ENCODE assay signal across 20 mouse cellular contexts in genomic region chr12:115258744-115259143, GRCm38 (mm10).
"Had no signal": no experiment of that assay in that cellular context is flagged by ENCODE, and none has a peak within 500 bp of the region (broad histone marks: within the 10 kb centered on the region; RNA-seq: fewer than 3 reads in every experiment).

No protein-coding gene starts in this region.

- ATAC-seq: liver, postnatal 0 days; lung, postnatal 0 days; midbrain, embryonic 13.5 days; midbrain, embryonic 15.5 days had no signal

- H3K27ac ChIP-seq: liver, embryonic 13.5 days; liver, embryonic 15.5 days; lung, embryonic 15.5 days; midbrain, embryonic 13.5 days; midbrain, embryonic 15.5 days; neural tube, embryonic 12.5 days had no signal

- DNase-seq: liver, embryonic 13.5 days; liver, postnatal 0 days; lung, adult 2 months; lung, postnatal 14 days; lung, postnatal 36 days; retina, postnatal 1 day; right cerebral cortex, adult 18-20 months; right cerebral cortex, postnatal 25 days; right cerebral cortex, postnatal 4 days; spleen, adult 18-20 months; thymus, adult 18-20 months; thymus, postnatal 14 days; thymus, postnatal 36 days had no signal

- H3K36me3 ChIP-seq: liver, embryonic 13.5 days; liver, embryonic 15.5 days; lung, embryonic 15.5 days; midbrain, embryonic 13.5 days; midbrain, embryonic 15.5 days; neural tube, embryonic 12.5 days had no signal

- H3K27me3 ChIP-seq: liver, embryonic 13.5 days; liver, embryonic 15.5 days; lung, embryonic 15.5 days; megakaryocyte, embryonic 14.5 days; midbrain, embryonic 13.5 days; midbrain, embryonic 15.5 days; neural tube, embryonic 12.5 days had no signal

- H3K4me1 ChIP-seq: liver, embryonic 13.5 days; liver, embryonic 15.5 days; lung, embryonic 15.5 days; midbrain, embryonic 13.5 days; midbrain, embryonic 15.5 days; neural tube, embryonic 12.5 days had no signal

- H3K4me3 ChIP-seq: liver, embryonic 13.5 days; liver, embryonic 15.5 days; lung, embryonic 15.5 days; megakaryocyte, embryonic 14.5 days; midbrain, embryonic 13.5 days; midbrain, embryonic 15.5 days; neural tube, embryonic 12.5 days had no signal
